Mouse (Mus musculus) stomach, postnatal 0 days (tissue): ENCODE results near the gene Cmtm2b.

ENCODE experiments used
- CTCF ChIP-seq: IDR thresholded peaks from 2 replicates; pipeline ENCODE4 v1.5.1; 2016; ENCODE audit warnings: antibody characterized with exemption, low read depth, mild to moderate bottlenecking, moderate library complexity
- EP300 ChIP-seq: optimal IDR thresholded peaks from 2 replicates; pipeline ENCODE3; 2016; ENCODE audit warnings: antibody characterized with exemption

DNA sequence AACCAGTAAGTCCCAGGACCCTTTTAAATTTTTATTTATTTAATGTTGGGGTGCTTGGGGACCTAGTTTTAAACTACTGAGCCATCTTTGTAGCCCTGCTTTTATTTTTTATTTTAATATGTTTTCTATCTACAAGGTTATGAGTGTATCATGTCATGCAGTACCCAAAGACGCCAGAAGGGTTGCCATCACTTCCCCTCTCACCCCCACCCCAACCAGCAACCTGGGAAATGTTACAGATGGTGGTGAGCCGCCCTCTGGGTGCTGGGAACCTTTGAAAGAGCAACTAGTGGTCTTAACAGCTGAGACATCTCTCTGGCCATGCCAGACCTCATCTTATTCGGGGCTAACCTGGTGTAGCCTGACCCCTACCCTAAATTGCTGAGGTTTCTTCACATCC is 15.9 kb downstream of the Cmtm2b start:
- TF ChIP-seq CTCF (peak; percentile 31), EP300 (no peak)
